ENCODE assay signal across 13 mouse cellular contexts in genomic region chr1:100369415-100370113, GRCm38 (mm10).
DNase-seq lines count a peak whose midpoint lies in the region; ATAC-seq and TF ChIP-seq lines count a peak whose summit lies in the region.
"Had no signal": no experiment of that assay in that cellular context is flagged by ENCODE, and none has a peak within 500 bp of the region (broad histone marks: within the 10 kb centered on the region; RNA-seq: fewer than 3 reads in every experiment).

No protein-coding gene starts in this region.

- DNase-seq in neural tube, embryonic 11.5 days (ENCODE audit: low spot score): peak; percentile 11
- no peak for DNase-seq in neural tube, embryonic 10.5 days (ENCODE audit: extremely low spot score, low spot score)
- DNase-seq in yolk sac, embryonic 10.5 days (ENCODE audit: low spot score): no peak
- DNase-seq in left cerebral cortex, adult 2 months (ENCODE audit: extremely low spot score in 1 of 2, low spot score in 2 of 2): no peak
- DNase-seq: cerebellum, adult 11-12 months; heart, postnatal 4 days; kidney, adult 2 months; lung, embryonic 14.5 days; retina, postnatal 1 day had no signal

- no peak overlapping the region for H3K4me2 ChIP-seq in neural tube, embryonic 11.5 days (ENCODE audit: low read depth)
- H3K4me2 ChIP-seq in forebrain, embryonic 16.5 days (ENCODE audit: low read length): no peak overlapping the region
- 0 out of 2 replicates have a peak overlapping the region, but pooled peaks have one; percentile 5 for H3K4me2 ChIP-seq in midbrain, embryonic 13.5 days (replicated peaks)
- no peak overlapping the region for H3K4me2 ChIP-seq in heart, embryonic 11.5 days
- H3K4me2 ChIP-seq: lung, embryonic 14.5 days had no signal

- intact Hi-C loops in left cerebral cortex, adult 2 months (cut with DNase I): no loop called here

- H3K36me3 ChIP-seq in neural tube, embryonic 11.5 days (ENCODE audit: control insufficient read depth, insufficient read depth, low read length): no peaks in the 10 kb centered on the region
- no peaks in the 10 kb centered on the region for H3K36me3 ChIP-seq in forebrain, embryonic 16.5 days (ENCODE audit: control insufficient read depth, insufficient read depth)
- no peaks in the 10 kb centered on the region for H3K36me3 ChIP-seq in midbrain, embryonic 13.5 days
- H3K36me3 ChIP-seq in heart, embryonic 11.5 days (ENCODE audit: control insufficient read depth, insufficient read depth, low read length): no peaks in the 10 kb centered on the region

- WGBS in neural tube, embryonic 11.5 days: 76% methylated on average over 5 of the region's 5 CpGs
- WGBS in forebrain, embryonic 16.5 days: 26% methylated on average over 5 of the region's 5 CpGs
- 49% methylated on average over 5 of the region's 5 CpGs for WGBS in midbrain, embryonic 13.5 days
- WGBS in heart, embryonic 11.5 days (ENCODE audit: insufficient replicate concordance): 76% methylated on average over 5 of the region's 5 CpGs

- H3K9ac ChIP-seq in neural tube, embryonic 11.5 days (ENCODE audit: low read length): no peak overlapping the region
- H3K9ac ChIP-seq in forebrain, embryonic 16.5 days (replicated peaks; ENCODE audit: low read depth, low read length): no peak overlapping the region
- H3K9ac ChIP-seq in midbrain, embryonic 13.5 days (replicated peaks): no peak overlapping the region
- H3K9ac ChIP-seq in heart, embryonic 11.5 days (ENCODE audit: low read depth, low read length): no peak overlapping the region
- H3K9ac ChIP-seq: lung, embryonic 14.5 days had no signal

- H3K4me1 ChIP-seq in neural tube, embryonic 11.5 days (ENCODE audit: control insufficient read depth, insufficient read depth, low read length): no peaks in the 10 kb centered on the region
- H3K4me1 ChIP-seq in forebrain, embryonic 16.5 days (replicated peaks; ENCODE audit: control insufficient read depth, insufficient read depth, low read length): peaks cover 5% of the 10 kb centered on the region; the same call in 1 of the 2 replicates
- H3K4me1 ChIP-seq in midbrain, embryonic 13.5 days (replicated peaks): peaks cover 12% of the 10 kb centered on the region
- H3K4me1 ChIP-seq in heart, embryonic 11.5 days (ENCODE audit: control insufficient read depth, insufficient read depth, low read length): no peaks in the 10 kb centered on the region

- peak; percentile 63 for ATAC-seq in neural tube, embryonic 11.5 days (ENCODE audit: insufficient read depth, low FRiP score, low TSS enrichment)
- peak; percentile 72 for ATAC-seq in forebrain, embryonic 16.5 days
- peak; percentile 90 for ATAC-seq in midbrain, embryonic 13.5 days
- no peak for ATAC-seq in heart, embryonic 11.5 days (replicated peaks; ENCODE audit: insufficient number of reproducible peaks, low FRiP score, low TSS enrichment)
- ATAC-seq: activated CD4-positive, CD25-positive, alpha-beta regulatory T cell, adult 4 months had no signal

- no peak overlapping the region for H3K4me3 ChIP-seq in neural tube, embryonic 11.5 days (ENCODE audit: low read depth, low read length)
- H3K4me3 ChIP-seq in forebrain, embryonic 16.5 days (replicated peaks; ENCODE audit: low read length): no peak overlapping the region
- H3K4me3 ChIP-seq in midbrain, embryonic 13.5 days (replicated peaks): no peak overlapping the region
- no peak overlapping the region for H3K4me3 ChIP-seq in heart, embryonic 11.5 days (ENCODE audit: low read depth, low read length)
- H3K4me3 ChIP-seq in left cerebral cortex, adult 2 months: no peak overlapping the region

- TF ChIP-seq CTCF in left cerebral cortex, adult 2 months (IDR thresholded peaks at IDR 0.05): no peak

- no peak overlapping the region for H3K27ac ChIP-seq in neural tube, embryonic 11.5 days (ENCODE audit: low read depth, low read length)
- H3K27ac ChIP-seq in forebrain, embryonic 16.5 days (ENCODE audit: low read length): no peak overlapping the region
- H3K27ac ChIP-seq in midbrain, embryonic 13.5 days: peak overlapping the region; percentile 10; the same call in 1 of the 2 replicates
- H3K27ac ChIP-seq in heart, embryonic 11.5 days (ENCODE audit: low read depth, low read length): no peak overlapping the region
- no peak overlapping the region for H3K27ac ChIP-seq in left cerebral cortex, adult 2 months

- no peaks in the 10 kb centered on the region for H3K27me3 ChIP-seq in neural tube, embryonic 11.5 days (ENCODE audit: control insufficient read depth, insufficient read depth, low read length)
- no peaks in the 10 kb centered on the region for H3K27me3 ChIP-seq in forebrain, embryonic 16.5 days (replicated peaks; ENCODE audit: control insufficient read depth, insufficient read depth, low read length)
- H3K27me3 ChIP-seq in midbrain, embryonic 13.5 days: no peaks in the 10 kb centered on the region
- H3K27me3 ChIP-seq in heart, embryonic 11.5 days (ENCODE audit: control insufficient read depth, insufficient read depth, low read length): no peaks in the 10 kb centered on the region

- no peaks in the 10 kb centered on the region for H3K9me3 ChIP-seq in neural tube, embryonic 11.5 days (ENCODE audit: control insufficient read depth, low read length)
- no peaks in the 10 kb centered on the region for H3K9me3 ChIP-seq in forebrain, embryonic 16.5 days (ENCODE audit: control insufficient read depth, low read length)
- no peaks in the 10 kb centered on the region for H3K9me3 ChIP-seq in midbrain, embryonic 13.5 days
- H3K9me3 ChIP-seq in heart, embryonic 11.5 days (replicated peaks; ENCODE audit: control insufficient read depth, low read length): no peaks in the 10 kb centered on the region
